Mouse (Mus musculus) Patski (cell line): ENCODE measurements around the gene Klhl10. TPM values are rescaled to one million over a fixed set of nuclear protein-coding genes. Genes with fewer than 3 reads are reported as not detected.

Source experiments
- ATAC-seq: fragments of 100-300 bp; one replicate; pipeline ENCODE4 v1.8.0; 2021
- CTCF ChIA-PET: fragments of 350-600 bp; sonication (Branson Sonifier 250); formaldehyde crosslinking; loops from one replicate; lab custom pipeline; 2022; ENCODE audit warnings: inconsistent platforms; lab: Charles Lee
- POLR2A ChIA-PET: fragments of 350-600 bp; sonication (Branson Sonifier 250); formaldehyde crosslinking; loops from one replicate; lab custom pipeline; 2022; ENCODE audit warnings: antibody characterized with exemption, inconsistent platforms; lab: Charles Lee
- DNase-seq: peaks from one replicate; pipeline ENCODE4 v3.0.0-alpha.2; 2011; ENCODE audit warnings: low read depth, low spot score
- H3K27me3 ChIP-seq: fragments of 371-371 bp; one replicate; pipeline ENCODE4 v1.5.1; 2021
- CTCF ChIP-seq: fragments of 100-300 bp; IDR thresholded peaks from one replicate; pipeline ENCODE4 v1.5.1; 2021
- in situ Hi-C: fragments of 300-500 bp; cut with MboI; formaldehyde crosslinking; loops from 3 replicates; pipeline ENCODE4 v1.11.1; 2018; ENCODE audit warnings: low pct_unique_long_range_greater_than_20kb, mixed read lengths
- polyA plus RNA-seq: library from polyadenylated mRNA; unstranded; gene quantifications from one replicate; pipeline ENCODE4 v1.2.3, GENCODE M21; 2021

Gene Klhl10
- polyA plus RNA-seq, 1 experiment from 2014 or later, result 0.44 TPM

- in situ Hi-C loops, result no loop called here
- ChIA-PET CTCF (no interaction called here), POLR2A (no interaction called here)
- ATAC-seq, result no peak
- TF ChIP-seq CTCF, result no peak
- DNase-seq, result no peak
- no peaks in the 10 kb centered on the region for H3K27me3 ChIP-seq
Measured at GRCm38 (mm10) chr11:100399320-100399719, 42.4 kb upstream of the Klhl10 start.

- ChIA-PET CTCF (interaction anchor here (1.3 kb wide), 1 partner anchor 10 kb away, joined by 3 read pairs; no protein-coding TSS in a partner anchor), POLR2A (no interaction called here)
- ATAC-seq (no peak), DNase-seq (no peak)
- in situ Hi-C loops, result no loop called here
- no peak for TF ChIP-seq CTCF
- no peaks in the 10 kb centered on the region for H3K27me3 ChIP-seq
Measured at GRCm38 (mm10) chr11:100399727-100400538, 41.8 kb upstream of the Klhl10 start.

DNA sequence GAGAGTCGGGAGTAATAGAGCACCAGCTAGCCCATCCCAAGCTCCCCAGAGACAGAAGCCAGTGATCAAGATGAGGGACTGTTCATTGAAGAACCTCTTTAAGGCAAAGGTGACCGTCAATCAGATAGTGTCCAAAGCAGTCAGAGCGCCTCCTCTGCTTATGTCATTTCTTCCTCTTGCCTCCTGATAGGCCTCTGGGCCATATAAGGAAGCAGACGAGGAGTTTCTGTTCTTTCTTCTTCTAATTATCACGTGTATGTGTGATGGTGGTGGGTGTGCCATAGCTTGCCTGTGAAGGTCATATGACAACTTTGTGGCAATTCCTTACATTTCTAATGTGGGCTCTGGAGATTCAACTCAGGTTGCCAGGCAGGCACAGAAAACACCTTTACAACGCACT lies 40.9 kb upstream of the Klhl10 start:
- ATAC-seq (no peak), DNase-seq (no peak)
- in situ Hi-C loops, result no loop called here
- TF ChIP-seq CTCF, result no peak
- H3K27me3 ChIP-seq, result no peaks in the 10 kb centered on the region
- CTCF ChIA-PET, result interaction anchor here (0.7 to 1.3 kb wide), 2 partner anchors 9 to 74 kb away, joined by 3 read pairs; no protein-coding TSS in a partner anchor
- POLR2A ChIA-PET, result no interaction called here

GRCm38 (mm10) chr11:100402240-100402639 lies 39.5 kb upstream of the Klhl10 start:
- no peak for DNase-seq
- ChIA-PET CTCF (interaction anchor here (1.2 kb wide), 1 partner anchor 22 kb away, joined by 3 read pairs; no protein-coding TSS in a partner anchor), POLR2A (no interaction called here)
- no peaks in the 10 kb centered on the region for H3K27me3 ChIP-seq
- no peak for ATAC-seq
- no peak for TF ChIP-seq CTCF
- in situ Hi-C loops, result no loop called here

- ATAC-seq, result no peak
- CTCF ChIA-PET, result interaction anchor here (1.2 kb wide), 1 partner anchor 22 kb away, joined by 3 read pairs; no protein-coding TSS in a partner anchor
- POLR2A ChIA-PET, result no interaction called here
- in situ Hi-C loops, result no loop called here
- H3K27me3 ChIP-seq, result no peaks in the 10 kb centered on the region
- no peak for TF ChIP-seq CTCF
- DNase-seq, result no peak
Measured at GRCm38 (mm10) chr11:100402682-100403081, 39.0 kb upstream of the Klhl10 start.

- no peak for ATAC-seq
- ChIA-PET CTCF (interaction anchor here (1.1 kb wide), 1 partner anchor 14 kb away, joined by 3 read pairs; no protein-coding TSS in a partner anchor), POLR2A (no interaction called here)
- no peak for DNase-seq
- H3K27me3 ChIP-seq, result no peaks in the 10 kb centered on the region
- TF ChIP-seq CTCF, result no peak
- in situ Hi-C loops, result no loop called here
Measured at GRCm38 (mm10) chr11:100403445-100404134, 38.1 kb upstream of the Klhl10 start.

DNA sequence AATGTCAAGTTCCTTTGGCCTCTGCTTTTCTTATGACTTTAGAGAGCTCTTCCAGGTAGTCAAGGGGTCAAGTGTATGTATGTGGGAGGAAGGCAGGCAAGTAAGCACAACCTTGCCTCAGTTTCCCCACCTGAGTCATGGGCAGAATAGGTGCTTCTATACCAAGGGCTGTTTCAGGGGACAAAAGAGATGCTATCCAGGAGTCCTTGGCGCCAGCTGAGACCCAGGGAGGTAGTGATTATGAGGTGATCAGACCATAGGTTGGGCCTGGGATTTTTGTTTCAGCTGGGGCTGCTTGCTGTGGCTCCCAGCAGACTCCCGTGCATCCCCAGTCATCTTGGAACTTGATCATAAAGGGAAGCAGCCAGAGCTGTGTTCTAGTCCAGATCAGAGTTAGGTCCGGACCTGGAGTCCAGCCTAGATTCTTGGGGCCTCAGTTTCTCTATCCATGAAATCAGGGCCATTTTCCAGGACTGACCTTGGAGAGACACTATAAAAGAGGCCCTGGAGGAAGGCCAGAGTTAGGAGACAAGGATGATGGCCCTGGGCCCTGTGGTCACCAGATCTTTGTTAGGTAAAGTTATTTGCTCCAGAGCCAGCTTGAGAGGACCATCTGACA lies 37.2 kb upstream of the Klhl10 start:
- POLR2A ChIA-PET, result no interaction called here
- CTCF ChIA-PET, result interaction anchor here (0.7 to 1.1 kb wide), 2 partner anchors 9 to 15 kb away, joined by 3 read pairs; no protein-coding TSS in a partner anchor
- DNase-seq (no peak), ATAC-seq (no peak)
- H3K27me3 ChIP-seq, result no peaks in the 10 kb centered on the region
- in situ Hi-C loops, result loop anchor here (5.0 kb wide), 1 partner anchor 42 kb away; no protein-coding TSS in a partner anchor
- TF ChIP-seq CTCF, result no peak

- in situ Hi-C loops, result loop anchor here (5.0 kb wide), 1 partner anchor 44 kb away; no protein-coding TSS in a partner anchor
- no peak for TF ChIP-seq CTCF
- H3K27me3 ChIP-seq, result no peaks in the 10 kb centered on the region
- POLR2A ChIA-PET, result no interaction called here
- CTCF ChIA-PET, result interaction anchor here (2.7 kb wide), 1 partner anchor 44 kb away, joined by 13 read pairs; no protein-coding TSS in a partner anchor
- DNase-seq (no peak), ATAC-seq (no peak)
Measured at GRCm38 (mm10) chr11:100406273-100406672, 35.4 kb upstream of the Klhl10 start.

GRCm38 (mm10) chr11:100406995-100407705 lies 34.6 kb upstream of the Klhl10 start:
- in situ Hi-C loops, result loop anchor here (5.0 kb wide), 1 partner anchor 45 kb away; no protein-coding TSS in a partner anchor
- no peak for ATAC-seq
- POLR2A ChIA-PET, result interaction anchor here (1.1 kb wide), 1 partner anchor 40 kb away, joined by 3 read pairs; no protein-coding TSS in a partner anchor
- CTCF ChIA-PET, result interaction anchor here (0.7 to 2.7 kb wide), 7 partner anchors 10 to 48 kb away, joined by 3 to 13 read pairs (median 8); partner anchors contain the start of gene Jup
- no peak for TF ChIP-seq CTCF
- no peak for DNase-seq
- H3K27me3 ChIP-seq, result no peaks in the 10 kb centered on the region
